Mouse (Mus musculus) embryonic facial prominence, embryonic 10.5 days (tissue): ENCODE results near the gene Gng12. TPM values are rescaled to one million over a fixed set of nuclear protein-coding genes. Genes with fewer than 3 reads are reported as not detected.

Experiments used
- DNase-seq: peaks from one replicate; pipeline ENCODE4 v3.0.0-alpha.2; 2017; ENCODE audit warnings: low spot score
- H3K27ac ChIP-seq: fragments of 300-500 bp; sonication (generic); replicated peaks from 2 replicates; pipeline ENCODE4 v1.5.1; 2016; ENCODE audit warnings: mild to moderate bottlenecking
- H3K27me3 ChIP-seq: fragments of 300-500 bp; sonication (generic); replicated peaks from 2 replicates; pipeline ENCODE4 v1.6.1; 2016; ENCODE audit warnings: low read depth, mild to moderate bottlenecking; ENCODE audit not compliant: poor library complexity, severe bottlenecking
- H3K36me3 ChIP-seq: fragments of 300-500 bp; sonication (generic); replicated peaks from 2 replicates; pipeline ENCODE4 v1.6.1; 2016; ENCODE audit warnings: mild to moderate bottlenecking, moderate library complexity
- H3K4me1 ChIP-seq: fragments of 300-500 bp; sonication (generic); 2 replicates; pipeline ENCODE4 v1.6.1; 2016
- H3K4me3 ChIP-seq: fragments of 300-500 bp; sonication (generic); 2 replicates; pipeline ENCODE4 v1.5.1; 2016; ENCODE audit warnings: mild to moderate bottlenecking, moderate library complexity
- H3K9me3 ChIP-seq: fragments of 300-500 bp; sonication (generic); 2 replicates; pipeline ENCODE4 v1.6.1; 2016; ENCODE audit warnings: mild to moderate bottlenecking
- WGBS: fragments of 180-500 bp; shearing (Covaris S2); methylation state at CpG from one replicate; pipeline ENCODE4 v1.1.7; 2016; 5-methylcytosine and 5-hydroxymethylcytosine counted together
- polyA plus RNA-seq: library from polyadenylated mRNA; unstranded; fragments of >200 nt; fragmentation: Nextera tagmentation; extraction: Ambion mirVana; gene quantifications from 2 replicates; pipeline ENCODE4 v1.2.1, GENCODE M21; 2016

The Gng12 gene
- polyA plus RNA-seq, 1 experiment from 2014 or later, result 54.8 TPM

DNA sequence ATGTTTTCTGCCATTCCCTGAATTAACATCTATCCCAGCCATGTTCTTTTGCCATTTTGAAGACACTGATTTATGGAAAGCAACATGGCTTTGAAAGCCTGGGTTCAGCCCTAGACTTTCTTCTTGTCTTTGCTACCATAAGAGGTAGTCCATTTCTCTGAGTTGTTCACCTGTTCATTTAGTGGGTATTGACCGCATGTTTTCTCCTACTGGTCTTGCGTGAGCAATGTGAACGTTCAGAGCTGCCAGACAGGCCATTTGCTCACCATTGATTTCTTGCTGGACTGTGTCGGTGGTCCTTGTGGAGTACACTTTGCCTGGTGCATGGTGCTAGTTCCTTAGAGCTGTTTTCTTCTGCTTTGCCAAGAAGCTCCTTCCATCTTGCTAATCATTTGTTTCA is 27.7 kb downstream of the Gng12 start:
- Histone ChIP-seq H3K27me3 (no peaks in the 10 kb centered on the region), H3K4me3 (no peak overlapping the region), H3K9me3 (no peaks in the 10 kb centered on the region), H3K36me3 (no peaks in the 10 kb centered on the region), H3K27ac (no peak overlapping the region), H3K4me1 (peaks cover 29% of the 10 kb centered on the region)
- 90% methylated on average over 4 of the region's 4 CpGs for WGBS
- DNase-seq, result no peak

DNA sequence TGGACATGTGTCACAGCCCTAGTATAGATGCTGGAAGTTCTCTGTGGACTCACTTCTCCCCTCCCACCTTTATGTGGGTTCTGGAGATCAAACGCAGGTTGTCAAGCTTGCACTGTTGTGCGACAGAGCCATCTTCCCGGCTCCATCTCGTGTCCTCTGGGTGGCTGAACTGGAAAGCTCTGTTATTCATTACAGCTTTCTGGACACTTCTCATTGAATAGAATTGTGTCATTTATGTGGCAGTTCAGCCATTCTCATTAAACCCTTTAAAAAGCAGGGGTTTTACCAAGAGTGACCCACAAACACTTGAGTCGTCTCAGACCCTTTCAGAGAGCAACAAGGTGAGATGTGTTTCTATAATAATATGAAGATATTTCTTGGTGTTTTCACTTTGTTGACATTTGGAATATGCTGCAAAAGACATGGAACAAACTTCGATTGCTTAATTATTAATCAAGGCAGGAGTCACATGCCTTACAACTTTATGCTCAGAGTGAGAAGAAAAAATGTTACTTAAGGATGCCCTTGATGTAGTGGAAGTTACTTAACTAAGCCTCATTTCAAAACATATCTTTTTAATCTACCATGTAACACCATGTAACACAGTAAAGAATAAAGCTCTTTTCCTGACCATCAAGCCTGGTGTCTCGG is 28.2 kb downstream of the Gng12 start:
- Histone ChIP-seq H3K27me3 (no peaks in the 10 kb centered on the region), H3K4me3 (no peak overlapping the region), H3K4me1 (peaks cover 30% of the 10 kb centered on the region), H3K36me3 (no peaks in the 10 kb centered on the region), H3K27ac (no peak overlapping the region), H3K9me3 (no peaks in the 10 kb centered on the region)
- no peak for DNase-seq
- 84% methylated on average over 7 of the region's 7 CpGs for WGBS

DNA sequence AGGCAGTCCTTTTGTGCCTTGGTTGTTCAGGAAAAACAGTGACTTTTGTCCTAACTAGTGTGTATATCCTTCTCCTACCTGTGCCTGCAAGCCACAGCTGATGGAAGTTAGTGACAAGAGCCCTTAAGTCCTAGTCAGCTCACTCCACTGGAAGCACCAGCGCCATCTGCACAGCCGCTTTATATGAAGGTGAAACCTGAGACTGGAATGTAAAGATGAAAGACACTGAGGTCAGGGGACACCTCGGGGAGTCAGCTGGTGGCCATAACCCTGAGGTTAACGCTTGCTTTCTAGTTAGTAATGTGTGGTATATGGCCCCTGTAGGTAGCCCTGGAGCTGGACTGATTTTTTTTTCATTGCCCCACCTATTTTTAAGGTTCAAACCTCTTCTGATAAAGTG is 30.1 kb downstream of the Gng12 start:
- Histone ChIP-seq H3K36me3 (no peaks in the 10 kb centered on the region), H3K4me1 (peaks cover 31% of the 10 kb centered on the region), H3K9me3 (no peaks in the 10 kb centered on the region), H3K27me3 (no peaks in the 10 kb centered on the region), H3K27ac (no peak overlapping the region), H3K4me3 (no peak overlapping the region)
- peak; percentile 61 for DNase-seq
- WGBS, result 9% methylated on average over 4 of the region's 4 CpGs

DNA sequence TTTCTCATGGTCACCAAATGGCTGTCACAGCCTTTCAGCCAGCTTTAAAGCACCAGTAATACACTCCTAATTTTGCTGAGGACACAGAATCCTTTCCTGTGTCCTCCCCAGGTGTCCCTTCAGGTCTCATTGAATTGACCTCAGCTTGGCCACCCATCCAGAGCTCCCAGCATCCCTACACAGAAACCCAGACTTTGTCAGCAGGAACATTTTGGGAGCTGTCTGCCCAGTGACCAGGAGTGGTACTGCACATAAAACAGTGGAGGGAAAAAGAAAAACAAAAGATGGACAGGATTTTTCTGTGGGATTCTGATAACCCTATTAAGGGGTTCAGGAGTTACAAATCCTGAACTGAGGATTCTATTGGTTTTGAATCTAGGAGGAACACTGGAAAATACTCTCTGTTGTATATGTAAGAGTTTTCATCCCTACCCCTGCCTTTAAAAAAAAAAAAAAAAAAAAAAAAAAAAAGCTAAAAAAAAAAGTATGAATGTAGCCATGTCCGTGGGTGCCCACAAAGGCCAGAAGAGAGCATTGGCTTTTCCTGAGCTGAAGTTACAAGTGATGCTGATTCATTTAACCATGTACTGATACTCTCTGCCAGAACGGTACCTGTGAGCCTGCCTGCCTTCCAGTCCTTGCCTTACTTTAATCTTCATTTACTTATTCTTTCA is 32.9 kb downstream of the Gng12 start:
- H3K27ac ChIP-seq, result no peak overlapping the region
- H3K4me1 ChIP-seq, result peaks cover 25% of the 10 kb centered on the region
- no peaks in the 10 kb centered on the region for H3K9me3 ChIP-seq
- no peak for DNase-seq
- WGBS, result 85% methylated on average over 2 of the region's 2 CpGs
- H3K36me3 ChIP-seq, result no peaks in the 10 kb centered on the region
- H3K27me3 ChIP-seq, result no peaks in the 10 kb centered on the region
- no peak overlapping the region for H3K4me3 ChIP-seq

DNA sequence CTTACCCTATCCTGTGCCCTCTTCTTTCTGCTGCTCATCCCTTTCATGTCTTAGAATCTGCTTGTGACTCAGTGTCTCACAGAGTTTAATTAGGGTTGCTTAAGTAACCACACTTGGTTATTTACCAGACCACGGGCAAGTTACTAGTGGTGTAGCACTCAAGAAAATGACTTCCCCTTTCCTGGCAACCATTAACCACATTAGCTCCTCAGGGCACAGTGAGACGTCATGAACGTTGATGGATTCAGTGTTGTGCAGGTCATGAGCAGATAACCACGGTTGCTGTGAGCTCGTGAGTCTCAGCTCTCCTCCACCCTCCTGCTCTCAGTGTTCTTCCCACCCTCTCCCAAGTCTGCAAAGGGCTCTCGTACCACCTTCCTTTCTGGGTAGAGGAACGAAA is 33.5 kb downstream of the Gng12 start:
- 62% methylated on average over 7 of the region's 7 CpGs for WGBS
- no peak overlapping the region for H3K27ac ChIP-seq
- no peaks in the 10 kb centered on the region for H3K27me3 ChIP-seq
- no peaks in the 10 kb centered on the region for H3K9me3 ChIP-seq
- no peak overlapping the region for H3K4me3 ChIP-seq
- DNase-seq, result no peak
- no peaks in the 10 kb centered on the region for H3K36me3 ChIP-seq
- H3K4me1 ChIP-seq, result peaks cover 25% of the 10 kb centered on the region

DNA sequence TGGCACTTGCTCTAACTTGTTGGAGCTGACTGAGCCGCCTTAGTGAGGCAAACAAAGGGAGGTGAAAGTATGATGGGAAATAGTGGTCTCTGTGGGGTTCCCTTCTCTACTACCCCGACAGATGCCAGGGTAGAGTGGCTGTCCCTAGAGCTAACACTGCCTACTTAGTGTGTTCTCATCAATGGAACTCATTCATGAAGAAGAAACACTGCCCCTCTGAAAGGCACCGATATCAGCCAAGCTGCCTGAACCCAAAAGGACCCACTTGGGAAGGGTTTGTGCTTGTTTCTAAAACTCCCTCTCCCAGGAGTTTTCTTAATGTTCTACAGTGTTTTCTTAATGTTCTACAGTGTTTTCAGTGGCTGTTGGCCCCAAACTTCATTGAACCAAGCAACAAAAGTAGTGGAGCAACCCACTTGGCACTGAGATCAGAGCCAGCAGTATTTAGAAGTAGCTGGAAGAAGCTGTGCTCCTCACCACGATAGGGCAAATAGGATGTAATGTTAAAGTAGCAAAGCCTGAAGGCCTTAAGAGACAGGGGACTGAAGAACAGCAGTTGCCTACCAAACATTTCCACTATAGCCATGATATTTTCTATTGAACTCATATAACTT is 36.1 kb downstream of the Gng12 start:
- 73% methylated on average over 4 of the region's 4 CpGs for WGBS
- DNase-seq, result no peak

DNA sequence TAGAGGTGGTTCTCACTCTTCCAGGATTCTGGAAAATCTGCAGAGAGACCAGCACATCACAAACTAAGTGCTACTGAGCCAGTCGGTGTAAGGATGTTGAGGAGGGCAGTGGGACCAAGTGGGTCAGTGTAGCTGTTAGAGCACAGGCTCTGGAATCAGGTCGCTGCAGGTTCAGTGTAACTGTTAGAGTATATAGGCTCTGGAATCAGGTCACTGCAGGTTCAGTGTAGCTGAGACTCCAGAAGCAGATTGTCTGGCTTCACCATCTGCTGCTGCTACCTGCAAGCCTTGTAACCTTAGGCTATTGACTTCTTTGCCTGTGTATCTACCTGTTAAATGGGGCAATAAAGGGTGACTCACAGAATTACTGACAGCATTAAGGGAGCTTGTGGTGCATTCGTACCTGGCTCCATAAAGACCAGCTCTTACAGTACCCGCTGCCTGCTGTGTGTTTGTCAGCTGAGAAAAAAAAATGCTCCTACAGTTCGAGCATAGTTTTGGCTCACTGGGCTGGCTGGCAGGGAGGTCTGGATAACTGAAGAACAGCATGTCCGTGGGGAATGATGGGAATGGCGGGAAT is 44.5 kb downstream of the Gng12 start:
- Histone ChIP-seq H3K4me3 (no peak overlapping the region), H3K27me3 (no peaks in the 10 kb centered on the region), H3K36me3 (no peaks in the 10 kb centered on the region), H3K9me3 (no peaks in the 10 kb centered on the region), H3K4me1 (peaks cover 22% of the 10 kb centered on the region), H3K27ac (no peak overlapping the region)
- no peak for DNase-seq
- WGBS, result 78% methylated on average over 7 of the region's 7 CpGs

More for the DNA sequence above, 36.1 kb downstream of the Gng12 start:
- Histone ChIP-seq H3K27me3 (no peaks in the 10 kb centered on the region), H3K4me3 (no peak overlapping the region), H3K27ac (no peak overlapping the region), H3K36me3 (no peaks in the 10 kb centered on the region), H3K9me3 (no peaks in the 10 kb centered on the region), H3K4me1 (peaks cover 10% of the 10 kb centered on the region; the same call in 1 of the 2 replicates)

DNA sequence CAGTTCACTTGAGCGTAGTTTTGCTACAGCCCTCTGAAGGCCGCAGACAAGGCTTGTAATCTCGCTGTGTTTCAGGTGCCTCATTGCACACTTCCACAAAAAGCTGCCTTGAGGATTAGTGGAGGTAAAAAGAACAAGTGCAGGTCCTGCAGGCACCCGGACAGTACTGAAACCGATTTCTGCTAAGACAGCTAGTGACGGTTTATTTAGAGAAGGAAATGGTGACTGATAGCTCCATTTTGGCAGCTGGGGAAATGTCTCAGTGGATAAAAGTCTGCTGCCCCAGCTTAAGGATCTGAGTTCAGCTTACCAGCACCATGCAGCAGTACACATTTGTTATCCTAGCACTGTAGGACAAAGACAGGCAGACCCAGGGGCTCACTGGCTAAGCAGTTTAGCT is 45.6 kb downstream of the Gng12 start:
- Histone ChIP-seq H3K27me3 (no peaks in the 10 kb centered on the region), H3K36me3 (no peaks in the 10 kb centered on the region)
- 80% methylated on average over 6 of the region's 6 CpGs for WGBS

DNA sequence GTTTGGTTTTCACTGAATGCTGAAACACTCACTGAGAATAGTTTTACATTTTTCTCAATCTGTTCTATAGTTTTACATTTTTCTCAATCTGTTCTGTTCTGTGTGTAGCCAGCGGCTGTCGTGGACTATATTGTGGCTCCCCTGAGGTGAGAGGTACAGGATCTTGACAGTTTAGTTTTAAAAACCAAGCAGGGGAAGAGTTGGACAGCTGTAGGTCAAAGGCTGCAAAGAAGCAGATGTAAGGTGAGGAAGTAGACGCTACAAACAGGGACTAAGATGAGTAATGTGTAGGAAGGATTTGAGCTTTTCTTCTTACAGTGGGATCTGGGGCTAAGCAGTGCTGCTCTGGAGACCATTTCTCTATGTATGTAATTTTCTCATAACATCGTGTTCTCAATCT is 46.6 kb downstream of the Gng12 start:
- H3K36me3 ChIP-seq, result no peaks in the 10 kb centered on the region
- H3K27me3 ChIP-seq, result no peaks in the 10 kb centered on the region
- DNase-seq, result no peak
- WGBS, result 70% methylated on average over 4 of the region's 4 CpGs
- peaks cover 22% of the 10 kb centered on the region for H3K4me1 ChIP-seq
- H3K4me3 ChIP-seq, result no peak overlapping the region
- H3K27ac ChIP-seq, result no peak overlapping the region
- H3K9me3 ChIP-seq, result no peaks in the 10 kb centered on the region

More for the DNA sequence above, 45.6 kb downstream of the Gng12 start:
- Histone ChIP-seq H3K4me1 (peaks cover 22% of the 10 kb centered on the region), H3K27ac (no peak overlapping the region), H3K4me3 (no peak overlapping the region), H3K9me3 (no peaks in the 10 kb centered on the region)
- no peak for DNase-seq

DNA sequence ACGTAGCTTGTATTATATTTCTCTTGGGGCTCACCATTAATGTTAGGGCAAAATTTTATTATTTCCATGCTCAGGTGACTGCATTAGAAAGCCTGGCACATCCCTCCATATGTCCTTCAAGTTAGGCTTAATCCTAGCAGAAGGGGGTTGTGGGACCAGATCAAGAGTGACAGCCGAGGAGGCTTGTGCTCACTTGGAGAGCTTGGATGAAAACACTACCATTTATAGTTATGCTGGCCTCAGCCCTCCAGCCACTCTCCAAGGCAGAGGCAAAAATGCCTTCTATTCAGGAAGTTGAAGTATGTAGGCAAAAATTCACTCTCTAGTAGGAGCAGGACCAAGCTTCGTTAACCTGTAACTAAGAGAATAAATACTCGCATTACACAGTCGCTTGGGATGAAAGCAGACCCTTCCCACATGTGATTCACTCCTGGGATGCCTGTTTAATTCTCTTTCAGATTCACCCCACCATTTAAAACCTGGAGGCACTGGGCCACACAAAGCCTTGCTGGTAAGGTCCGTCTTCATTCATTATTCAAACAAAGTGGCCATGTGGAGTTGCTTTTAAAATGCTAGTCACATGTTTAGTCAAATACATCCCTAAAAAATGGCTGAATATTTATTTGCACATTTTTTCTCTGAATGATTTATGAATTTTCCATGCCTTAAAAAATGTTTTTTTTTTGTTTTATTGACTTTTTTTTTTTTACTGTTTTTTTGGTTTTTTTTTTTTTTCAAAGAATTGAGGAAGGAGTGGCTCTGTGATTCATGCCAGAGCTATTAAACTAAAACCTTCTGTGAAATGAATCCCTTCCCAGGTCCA is 47.4 kb downstream of the Gng12 start:
- Histone ChIP-seq H3K9me3 (no peaks in the 10 kb centered on the region), H3K36me3 (no peaks in the 10 kb centered on the region), H3K4me1 (peaks cover 22% of the 10 kb centered on the region), H3K4me3 (no peak overlapping the region), H3K27me3 (no peaks in the 10 kb centered on the region), H3K27ac (0 out of 2 replicates have a peak overlapping the region, but pooled peaks have one; percentile 4)
- no peak for DNase-seq
- 42% methylated on average over 6 of the region's 6 CpGs for WGBS

DNA sequence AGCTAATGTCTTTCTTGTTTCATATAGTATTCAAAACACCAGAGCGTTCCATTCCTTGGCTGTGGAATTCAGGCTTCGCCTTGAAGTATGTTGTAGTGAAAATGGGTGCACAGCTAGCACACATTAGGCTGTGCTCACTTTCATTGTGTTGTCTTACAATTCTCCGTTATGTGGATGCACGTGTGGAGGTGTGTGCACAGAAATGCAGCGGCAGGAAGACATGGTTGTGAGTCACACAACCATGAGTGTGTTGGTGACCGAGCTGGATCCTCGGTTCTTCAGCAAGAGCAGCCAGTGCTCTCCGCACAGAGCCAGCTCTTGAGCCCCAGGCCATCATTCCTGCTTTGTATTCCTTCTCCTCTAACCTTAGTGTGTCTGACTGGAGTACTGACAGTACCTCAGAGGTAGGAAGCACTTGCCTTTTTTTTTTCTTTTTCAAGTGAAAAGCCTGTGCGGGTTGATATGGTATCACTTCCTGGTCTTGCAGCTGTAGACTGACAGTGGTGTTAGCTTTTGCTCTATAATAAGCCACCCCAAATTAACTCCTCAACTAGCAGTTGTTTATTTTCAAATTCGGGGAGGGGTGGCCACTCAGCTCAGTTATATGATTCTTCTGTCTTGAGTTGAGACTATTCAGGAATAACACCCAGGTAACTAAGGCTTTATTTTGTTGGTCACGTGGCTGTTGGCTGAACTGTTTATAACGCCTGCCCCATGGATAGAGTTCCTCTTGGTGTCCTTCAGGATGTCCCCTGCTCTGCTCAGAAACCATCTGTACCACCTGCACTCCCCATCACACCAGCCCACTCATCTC is 48.2 kb downstream of the Gng12 start:
- 79% methylated on average over 12 of the region's 12 CpGs for WGBS
- no peak for DNase-seq
- Histone ChIP-seq H3K27me3 (no peaks in the 10 kb centered on the region), H3K36me3 (no peaks in the 10 kb centered on the region), H3K9me3 (no peaks in the 10 kb centered on the region), H3K27ac (no peak overlapping the region), H3K4me1 (peaks cover 22% of the 10 kb centered on the region), H3K4me3 (no peak overlapping the region)

DNA sequence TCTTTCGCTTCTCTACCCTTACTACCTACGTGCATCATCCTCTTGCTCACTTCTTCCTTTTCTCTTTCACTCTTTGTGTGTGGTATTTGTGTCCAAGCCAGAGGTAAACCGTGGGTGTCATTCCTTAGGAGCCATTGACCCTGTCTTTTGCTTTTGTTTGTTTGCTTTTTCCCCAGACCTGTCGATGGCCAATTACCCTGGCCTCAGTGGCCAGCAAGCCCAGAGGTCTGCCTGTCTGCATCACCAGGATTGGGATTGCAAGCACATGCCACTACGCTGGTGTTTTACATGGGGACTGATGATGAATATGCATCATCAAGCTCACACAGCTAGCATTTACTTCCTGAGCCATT is 48.8 kb downstream of the Gng12 start:
- no peak overlapping the region for H3K4me3 ChIP-seq
- no peaks in the 10 kb centered on the region for H3K9me3 ChIP-seq
- no peaks in the 10 kb centered on the region for H3K36me3 ChIP-seq
- no peak overlapping the region for H3K27ac ChIP-seq
- peaks cover 22% of the 10 kb centered on the region for H3K4me1 ChIP-seq
- no peaks in the 10 kb centered on the region for H3K27me3 ChIP-seq
- DNase-seq, result no peak
- 63% methylated on average over 5 of the region's 5 CpGs for WGBS
